Mouse (Mus musculus): ENCODE data around the gene C8g.

C8g gene

GRCm38 (mm10) chr2:25500576-25501405, 728 bp downstream of the C8g start, which contains the start of gene Fbxw5:
Gene Fbxw5, plus strand, starts transcription at chr2:25500750.
- peak; percentile 83 for DNase-seq (ENCODE audit: low spot score)

- no peak for DNase-seq (ENCODE audit: low spot score)
Measured at GRCm38 (mm10) chr2:25500071-25500575, 1.4 kb downstream of the C8g start.

GRCm38 (mm10) chr2:25498622-25499478, 2.7 kb downstream of the C8g start:
- DNase-seq (ENCODE audit: low spot score), result no peak

- no peak for DNase-seq (ENCODE audit: low spot score)
Measured at GRCm38 (mm10) chr2:25497846-25498575, 3.5 kb downstream of the C8g start.

- no peak for DNase-seq (ENCODE audit: low spot score)
Measured at GRCm38 (mm10) chr2:25496462-25496861, 5.1 kb downstream of the C8g start.

- no peak for DNase-seq (ENCODE audit: low spot score)
Measured at GRCm38 (mm10) chr2:25493476-25493961, 8.0 kb downstream of the C8g start, which contains the start of gene Lcn12. Gene Lcn12, minus strand, starts transcription at chr2:25493911.

- DNase-seq (ENCODE audit: low spot score), result no peak
Measured at GRCm38 (mm10) chr2:25492988-25493387, 8.5 kb downstream of the C8g start.

- no peak for DNase-seq (ENCODE audit: low spot score)
Measured at GRCm38 (mm10) chr2:25488671-25489068, 12.8 kb downstream of the C8g start.

GRCm38 (mm10) chr2:25487965-25488670, 13.4 kb downstream of the C8g start:
- no peak for DNase-seq (ENCODE audit: low spot score)

- no peak for DNase-seq (ENCODE audit: low spot score)
Measured at GRCm38 (mm10) chr2:25484901-25485647, 16.4 kb downstream of the C8g start.

GRCm38 (mm10) chr2:25482969-25483368, 18.6 kb downstream of the C8g start:
- DNase-seq (ENCODE audit: low spot score), result peak; percentile 69

GRCm38 (mm10) chr2:25480541-25480940, 21.0 kb downstream of the C8g start:
- no peak for DNase-seq (ENCODE audit: low spot score)

GRCm38 (mm10) chr2:25479551-25480311, 21.8 kb downstream of the C8g start:
- no peak for DNase-seq (ENCODE audit: low spot score)

- no peak for DNase-seq (ENCODE audit: low spot score)
Measured at GRCm38 (mm10) chr2:25477967-25478675, 23.4 kb downstream of the C8g start.

- no peak for DNase-seq (ENCODE audit: low spot score)
Measured at GRCm38 (mm10) chr2:25477541-25477940, 24.0 kb downstream of the C8g start.

GRCm38 (mm10) chr2:25472550-25472949, 29.0 kb downstream of the C8g start:
- no peak for DNase-seq (ENCODE audit: low spot score)

GRCm38 (mm10) chr2:25469969-25470368, 31.6 kb downstream of the C8g start, which contains the start of gene Ptgds:
Gene Ptgds, minus strand, starts transcription at chr2:25470046.
- no peak for DNase-seq (ENCODE audit: low spot score)

GRCm38 (mm10) chr2:25468962-25469915, 32.3 kb downstream of the C8g start:
- DNase-seq (ENCODE audit: low spot score), result no peak

All from T-cell, adult 2 months (primary cell).